Mouse (Mus musculus) sigmoid colon, adult 10 weeks (tissue): ENCODE results near the gene Lrfn1. TPM values are rescaled to one million over a fixed set of nuclear protein-coding genes. Genes with fewer than 3 reads are reported as not detected.

ENCODE experiments used
- polyA plus RNA-seq: library from polyadenylated mRNA; stranded (reverse); fragments of 350-450 nt; fragmentation: Illumina TruSeq; extraction: RNeasy Lipid Tissue Mini Kit (QIAGEN cat#74804); gene quantifications from one replicate; pipeline ENCODE4 v1.2.3, GENCODE M21; 2014; ENCODE audit warnings: low read depth, low replicate concordance

The Lrfn1 gene
- polyA plus RNA-seq = not detected

GRCm38 (mm10) chr7:28451531-28452360 is at the start of gene Lrfn1:
TSS of gene Lrfn1 (plus strand) at chr7:28451980.

GRCm38 (mm10) chr7:28436932-28437570 is 14.7 kb upstream of the Lrfn1 start, which contains the start of gene Gmfg:
TSS of gene Gmfg (plus strand) at chr7:28437447.

GRCm38 (mm10) chr7:28510405-28510974 is 58.7 kb downstream of the Lrfn1 start, which contains the start of gene Ifnl2:
TSS of gene Ifnl2 (minus strand) at chr7:28510455.

Other genes with a start within 250 kb of the Lrfn1 start
- 3.2 TPM for gene Eid2, start 184.1 kb upstream of the Lrfn1 start, polyA plus RNA-seq
- 7.4 TPM for gene Eid2b, start 174.2 kb upstream of the Lrfn1 start, polyA plus RNA-seq
- not detected for gene Selenov, start 160.8 kb upstream of the Lrfn1 start, polyA plus RNA-seq
- gene Dll3, start 149.7 kb upstream of the Lrfn1 start, polyA plus RNA-seq = not detected
- gene Timm50, start 139.9 kb upstream of the Lrfn1 start, polyA plus RNA-seq = 5.8 TPM
- 26.6 TPM for gene Supt5, start 113.2 kb upstream of the Lrfn1 start, polyA plus RNA-seq
- 221 TPM for gene Rps16, start 101.3 kb upstream of the Lrfn1 start, polyA plus RNA-seq
- 2.7 TPM for gene Plekhg2, start 79.4 kb upstream of the Lrfn1 start, polyA plus RNA-seq
- 46.7 TPM for gene Zfp36, start 71.7 kb upstream of the Lrfn1 start, polyA plus RNA-seq
- gene Med29, start 59.3 kb upstream of the Lrfn1 start, polyA plus RNA-seq = 1.5 TPM
- gene Paf1, start 59.0 kb upstream of the Lrfn1 start, polyA plus RNA-seq = 58.5 TPM
- 17.7 TPM for gene Gmfg, start 14.5 kb upstream of the Lrfn1 start, polyA plus RNA-seq
- not detected for gene Ifnl2, start 58.5 kb downstream of the Lrfn1 start, polyA plus RNA-seq
- not detected for gene Ifnl3, start 70.9 kb downstream of the Lrfn1 start, polyA plus RNA-seq
- gene Sycn, start 88.9 kb downstream of the Lrfn1 start, polyA plus RNA-seq = 2.4 TPM
- gene Nccrp1, start 95.3 kb downstream of the Lrfn1 start, polyA plus RNA-seq = not detected
- 11.5 TPM for gene Samd4b, start 146.2 kb downstream of the Lrfn1 start, polyA plus RNA-seq
- gene Pak4, start 146.2 kb downstream of the Lrfn1 start, polyA plus RNA-seq = 3.4 TPM
- gene Acp7, start 179.4 kb downstream of the Lrfn1 start, polyA plus RNA-seq = not detected
- gene Fbxo27, start 240.9 kb downstream of the Lrfn1 start, polyA plus RNA-seq = not detected